Mouse (Mus musculus): ENCODE measurements at regions not wholly inside any gene's neighbourhood (a gene's known extent, or its start where the extent isn't known, plus 50 kb on each side); places are given as distances from the start of the nearest gene placed in this dataset.

- ATAC-seq (ENCODE audit: insufficient read depth) (no peak), DNase-seq (ENCODE audit: low read depth in 3 of 3, low spot score in 3 of 3) (no peak)
- Histone ChIP-seq H3K27ac (no peak overlapping the region), H3K9me3 (ENCODE audit: control insufficient read depth, low read length) (no peaks in the 10 kb centered on the region), H3K4me1 (replicated peaks; ENCODE audit: control insufficient read depth in 2 of 2, insufficient read depth in 2 of 2, low read length in 1 of 2) (no peaks in the 10 kb centered on the region), H3K9ac (replicated peaks) (no peak overlapping the region), H3K4me3 (ENCODE audit: insufficient read depth in 1 of 2, low read depth in 2 of 2, low read length in 2 of 2) (no peak overlapping the region), H3K27me3 (ENCODE audit: control insufficient read depth, insufficient read depth, low read length) (no peaks in the 10 kb centered on the region), H3K4me2 (ENCODE audit: low read depth) (no peak overlapping the region), H3K36me3 (replicated peaks; ENCODE audit: control insufficient read depth, insufficient read depth, low read depth) (no peaks in the 10 kb centered on the region)
- 65% methylated on average over 1 of the region's 1 CpGs for WGBS (ENCODE audit: insufficient replicate concordance)
- TF ChIP-seq EP300 (IDR thresholded peaks at IDR 0.05; ENCODE audit: low read depth) (no peak), CTCF (IDR thresholded peaks at IDR 0.05; ENCODE audit: low read depth) (no peak)
Observed at GRCm38 (mm10) chr5:119497501-119497900, 173.0 kb upstream of the Tbx3 start.

- TF ChIP-seq CTCF (IDR thresholded peaks at IDR 0.05; ENCODE audit: low read depth) (no peak), EP300 (IDR thresholded peaks at IDR 0.05; ENCODE audit: low read depth) (no peak)
- Histone ChIP-seq H3K27ac (no peak overlapping the region), H3K27me3 (ENCODE audit: control insufficient read depth, insufficient read depth, low read length) (no peaks in the 10 kb centered on the region), H3K36me3 (replicated peaks; ENCODE audit: control insufficient read depth, insufficient read depth, low read depth) (no peaks in the 10 kb centered on the region), H3K9ac (replicated peaks) (no peak overlapping the region), H3K9me3 (ENCODE audit: control insufficient read depth, low read length) (no peaks in the 10 kb centered on the region), H3K4me2 (ENCODE audit: low read depth) (no peak overlapping the region), H3K4me3 (ENCODE audit: insufficient read depth in 1 of 2, low read depth in 2 of 2, low read length in 2 of 2) (no peak overlapping the region), H3K4me1 (replicated peaks; ENCODE audit: control insufficient read depth in 2 of 2, insufficient read depth in 2 of 2, low read length in 1 of 2) (no peaks in the 10 kb centered on the region)
- DNase-seq (ENCODE audit: low read depth in 3 of 3, low spot score in 3 of 3) (peak; percentile 3 to 42 (median 29)), ATAC-seq (ENCODE audit: insufficient read depth) (no peak)
- WGBS (ENCODE audit: insufficient replicate concordance), result 39% methylated on average over 6 of the region's 6 CpGs
Observed at GRCm38 (mm10) chr5:119498431-119498830, 172.0 kb upstream of the Tbx3 start.

GRCm38 (mm10) chr5:119507709-119508108, 162.8 kb upstream of the Tbx3 start:
- no peak overlapping the region for H3K27ac ChIP-seq
- H3K4me1 ChIP-seq (replicated peaks; ENCODE audit: control insufficient read depth in 2 of 2, insufficient read depth in 2 of 2, low read length in 1 of 2), result no peaks in the 10 kb centered on the region
- no peak overlapping the region for H3K9ac ChIP-seq (replicated peaks)
- no peak overlapping the region for H3K4me2 ChIP-seq (ENCODE audit: low read depth)
- no peaks in the 10 kb centered on the region for H3K36me3 ChIP-seq (replicated peaks; ENCODE audit: control insufficient read depth, insufficient read depth, low read depth)
- 25% methylated on average over 14 of the region's 14 CpGs for WGBS (ENCODE audit: insufficient replicate concordance)
- H3K9me3 ChIP-seq (ENCODE audit: control insufficient read depth, low read length), result no peaks in the 10 kb centered on the region
- no peak for TF ChIP-seq CTCF (IDR thresholded peaks at IDR 0.05; ENCODE audit: low read depth)
- no peak for TF ChIP-seq EP300 (IDR thresholded peaks at IDR 0.05; ENCODE audit: low read depth)
- ATAC-seq (ENCODE audit: insufficient read depth) (no peak), DNase-seq (ENCODE audit: low read depth in 3 of 3, low spot score in 3 of 3) (peak in 2 of 3 experiments; percentile 22 to 25)
- H3K27me3 ChIP-seq (ENCODE audit: control insufficient read depth, insufficient read depth, low read length), result no peaks in the 10 kb centered on the region
- H3K4me3 ChIP-seq (ENCODE audit: insufficient read depth in 1 of 2, low read depth in 2 of 2, low read length in 2 of 2), result no peak overlapping the region

GRCm38 (mm10) chr5:119518506-119519252, 151.8 kb upstream of the Tbx3 start:
- H3K27me3 ChIP-seq (ENCODE audit: control insufficient read depth, insufficient read depth, low read length), result no peaks in the 10 kb centered on the region
- H3K4me3 ChIP-seq (ENCODE audit: insufficient read depth in 1 of 2, low read depth in 2 of 2, low read length in 2 of 2), result no peak overlapping the region
- ATAC-seq (ENCODE audit: insufficient read depth) (no peak), DNase-seq (ENCODE audit: low read depth in 3 of 3, low spot score in 3 of 3) (no peak)
- no peaks in the 10 kb centered on the region for H3K4me1 ChIP-seq (replicated peaks; ENCODE audit: control insufficient read depth in 2 of 2, insufficient read depth in 2 of 2, low read length in 1 of 2)
- H3K4me2 ChIP-seq (ENCODE audit: low read depth), result no peak overlapping the region
- H3K36me3 ChIP-seq (replicated peaks; ENCODE audit: control insufficient read depth, insufficient read depth, low read depth), result no peaks in the 10 kb centered on the region
- WGBS (ENCODE audit: insufficient replicate concordance), result 67% methylated on average over 19 of the region's 19 CpGs
- no peak overlapping the region for H3K9ac ChIP-seq (replicated peaks)
- H3K9me3 ChIP-seq (ENCODE audit: control insufficient read depth, low read length), result no peaks in the 10 kb centered on the region
- no peak overlapping the region for H3K27ac ChIP-seq
- TF ChIP-seq CTCF (IDR thresholded peaks at IDR 0.05; ENCODE audit: low read depth), result no peak
- TF ChIP-seq EP300 (IDR thresholded peaks at IDR 0.05; ENCODE audit: low read depth), result no peak

GRCm38 (mm10) chr5:119524171-119524570, 146.3 kb upstream of the Tbx3 start:
- Histone ChIP-seq H3K27ac (no peak overlapping the region), H3K4me1 (replicated peaks; ENCODE audit: control insufficient read depth in 2 of 2, insufficient read depth in 2 of 2, low read length in 1 of 2) (no peaks in the 10 kb centered on the region), H3K9me3 (ENCODE audit: control insufficient read depth, low read length) (no peaks in the 10 kb centered on the region), H3K9ac (replicated peaks) (no peak overlapping the region), H3K4me2 (ENCODE audit: low read depth) (no peak overlapping the region), H3K4me3 (ENCODE audit: insufficient read depth in 1 of 2, low read depth in 2 of 2, low read length in 2 of 2) (no peak overlapping the region), H3K36me3 (replicated peaks; ENCODE audit: control insufficient read depth, insufficient read depth, low read depth) (no peaks in the 10 kb centered on the region), H3K27me3 (ENCODE audit: control insufficient read depth, insufficient read depth, low read length) (no peaks in the 10 kb centered on the region)
- no peak for TF ChIP-seq CTCF (IDR thresholded peaks at IDR 0.05; ENCODE audit: low read depth)
- no peak for TF ChIP-seq EP300 (IDR thresholded peaks at IDR 0.05; ENCODE audit: low read depth)
- 37% methylated on average over 4 of the region's 4 CpGs for WGBS (ENCODE audit: insufficient replicate concordance)
- DNase-seq (ENCODE audit: low read depth in 3 of 3, low spot score in 3 of 3), result no peak
- no peak for ATAC-seq (ENCODE audit: insufficient read depth)
